Comparison of ENCODE assay signal across 18 mouse cellular contexts in the genomic region with DNA sequence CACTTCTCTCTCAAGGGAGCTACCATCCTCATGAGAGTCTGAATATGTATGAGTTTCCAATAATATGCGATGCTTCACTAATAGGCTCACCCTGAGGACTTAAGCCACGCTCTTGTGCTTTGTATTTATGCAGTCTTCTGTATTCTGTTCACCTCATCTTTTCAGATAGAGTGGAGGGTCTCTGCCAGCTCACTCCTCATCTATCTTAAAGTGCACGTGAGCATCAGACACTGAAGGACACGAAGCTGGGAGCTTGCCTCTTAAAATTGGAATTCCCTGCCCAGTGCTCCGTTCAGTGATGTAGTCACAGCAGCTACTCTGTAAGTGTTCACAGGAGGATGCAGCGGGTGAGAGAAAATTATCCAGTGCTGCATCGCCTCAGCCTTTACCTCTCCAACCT.
A peak's percentile ranks its signal among the peaks of the same experiment; 100 is the strongest.
DNase-seq lines count a peak whose midpoint lies in the region; ATAC-seq lines count a peak whose summit lies in the region.
"Had no signal": no experiment of that assay in that cellular context is flagged by ENCODE, and none has a peak within 500 bp of the region (broad histone marks: within the 10 kb centered on the region; RNA-seq: fewer than 3 reads in every experiment).

No protein-coding gene starts in this region.

- H3K27me3 ChIP-seq in forebrain, embryonic 14.5 days (replicated peaks; ENCODE audit: control insufficient read depth, insufficient read depth, low read length), result no peaks in the 10 kb centered on the region
- H3K27me3 ChIP-seq in forebrain, embryonic 15.5 days, result no peaks in the 10 kb centered on the region
- peaks cover 2% of the 10 kb centered on the region; the same call in 1 of the 2 replicates for H3K27me3 ChIP-seq in midbrain, embryonic 13.5 days
- H3K27me3 ChIP-seq: embryonic facial prominence, embryonic 15.5 days; heart, embryonic 12.5 days; limb, embryonic 13.5 days; lung, embryonic 15.5 days had no signal

- H3K36me3 ChIP-seq in forebrain, embryonic 14.5 days (ENCODE audit: control insufficient read depth, insufficient read depth, low read length), result no peaks in the 10 kb centered on the region
- no peaks in the 10 kb centered on the region for H3K36me3 ChIP-seq in forebrain, embryonic 15.5 days
- no peaks in the 10 kb centered on the region for H3K36me3 ChIP-seq in midbrain, embryonic 13.5 days
- H3K36me3 ChIP-seq: embryonic facial prominence, embryonic 15.5 days; heart, embryonic 12.5 days; limb, embryonic 13.5 days; lung, embryonic 15.5 days had no signal

- peaks cover 4% of the 10 kb centered on the region; the same call in 1 of the 2 replicates for H3K4me1 ChIP-seq in forebrain, embryonic 14.5 days (ENCODE audit: control insufficient read depth, insufficient read depth, low read length)
- peaks cover 7% of the 10 kb centered on the region; the same call in 1 of the 2 replicates for H3K4me1 ChIP-seq in forebrain, embryonic 15.5 days
- peaks cover 16% of the 10 kb centered on the region for H3K4me1 ChIP-seq in midbrain, embryonic 13.5 days (replicated peaks)
- H3K4me1 ChIP-seq: heart, embryonic 12.5 days had no signal

- ATAC-seq in forebrain, embryonic 14.5 days, result peak; percentile 66; the same call in 1 of the 2 replicates
- ATAC-seq in forebrain, embryonic 15.5 days (replicated peaks), result no peak
- peak; percentile 87 for ATAC-seq in midbrain, embryonic 13.5 days
- ATAC-seq in granulocyte monocyte progenitor cell, adult 5-6 weeks (replicated peaks; ENCODE audit: poor library complexity, severe bottlenecking), result no peak

- no peak overlapping the region for H3K9ac ChIP-seq in forebrain, embryonic 14.5 days (ENCODE audit: low read length)
- no peak overlapping the region for H3K9ac ChIP-seq in forebrain, embryonic 15.5 days (replicated peaks)
- no peak overlapping the region for H3K9ac ChIP-seq in midbrain, embryonic 13.5 days (replicated peaks)
- H3K9ac ChIP-seq: embryonic facial prominence, embryonic 15.5 days; heart, embryonic 12.5 days; limb, embryonic 13.5 days; liver, embryonic 14.5 days; lung, embryonic 15.5 days had no signal

- no peaks in the 10 kb centered on the region for H3K9me3 ChIP-seq in forebrain, embryonic 14.5 days (replicated peaks; ENCODE audit: control insufficient read depth, low read length)
- H3K9me3 ChIP-seq in forebrain, embryonic 15.5 days, result no peaks in the 10 kb centered on the region
- no peaks in the 10 kb centered on the region for H3K9me3 ChIP-seq in midbrain, embryonic 13.5 days
- H3K9me3 ChIP-seq: embryonic facial prominence, embryonic 15.5 days; heart, embryonic 12.5 days; limb, embryonic 13.5 days; lung, embryonic 15.5 days had no signal

- H3K4me3 ChIP-seq in forebrain, embryonic 14.5 days (ENCODE audit: low read depth, low read length), result no peak overlapping the region
- H3K4me3 ChIP-seq in forebrain, embryonic 15.5 days, result no peak overlapping the region
- H3K4me3 ChIP-seq in midbrain, embryonic 13.5 days (replicated peaks), result no peak overlapping the region
- H3K4me3 ChIP-seq: embryonic facial prominence, embryonic 15.5 days; heart, embryonic 12.5 days; limb, embryonic 13.5 days; lung, embryonic 15.5 days had no signal

- 18% methylated on average over 7 of the region's 7 CpGs for WGBS in forebrain, embryonic 14.5 days
- WGBS in forebrain, embryonic 15.5 days, result 16% methylated on average over 7 of the region's 7 CpGs
- 20% methylated on average over 7 of the region's 7 CpGs for WGBS in midbrain, embryonic 13.5 days

- H3K27ac ChIP-seq in forebrain, embryonic 14.5 days (ENCODE audit: low read depth, low read length), result no peak overlapping the region
- no peak overlapping the region for H3K27ac ChIP-seq in forebrain, embryonic 15.5 days (replicated peaks)
- peak overlapping the region; percentile 14; the same call in 1 of the 2 replicates for H3K27ac ChIP-seq in midbrain, embryonic 13.5 days
- H3K27ac ChIP-seq: embryonic facial prominence, embryonic 15.5 days; kidney, postnatal 0 days; limb, embryonic 13.5 days; liver, embryonic 14.5 days; lung, embryonic 15.5 days; macrophage had no signal

- peak; percentile 24 for DNase-seq in forebrain, embryonic 14.5 days (ENCODE audit: low spot score)
- peak; percentile 11 for DNase-seq in retina, postnatal 1 day
- DNase-seq in retina, embryonic 14.5 days (ENCODE audit: low spot score), result no peak
- no peak for DNase-seq in kidney, postnatal 14 days
- DNase-seq: cerebellum, adult 9-10 months; gastrocnemius, postnatal 36 days; heart, postnatal 14 days; kidney, adult 18-20 months had no signal

- no peak overlapping the region for H3K4me2 ChIP-seq in forebrain, embryonic 14.5 days (ENCODE audit: low read length)
- H3K4me2 ChIP-seq in forebrain, embryonic 15.5 days (replicated peaks), result no peak overlapping the region
- peak overlapping the region; percentile 17; the same call in 1 of the 2 replicates for H3K4me2 ChIP-seq in midbrain, embryonic 13.5 days (replicated peaks)
- H3K4me2 ChIP-seq: embryonic facial prominence, embryonic 15.5 days; heart, embryonic 12.5 days; limb, embryonic 13.5 days; lung, embryonic 15.5 days had no signal

Comparison
In these comparisons a context has a peak if more than half of its experiments do, and no peak if none do; other contexts are left out.
1. ATAC-seq: peak in forebrain, embryonic 14.5 days (single experiment) and midbrain, embryonic 13.5 days (single experiment); none in forebrain, embryonic 15.5 days (single experiment) and granulocyte monocyte progenitor cell, adult 5-6 weeks (single experiment).
2. DNase-seq: peak in forebrain, embryonic 14.5 days (single experiment) and retina, postnatal 1 day (single experiment); none in retina, embryonic 14.5 days (single experiment) and kidney, postnatal 14 days (single experiment).